Mouse (Mus musculus) frontal cortex, postnatal 14 days (tissue): Measurements from ENCODE around the gene Gramd1b.

Experiments
- DNase-seq, 2 experiments: peaks; one replicate each; pipeline ENCODE4 v3.0.0; 2022; ENCODE audit warnings: low spot score in 2 of 2

The Gramd1b gene

GRCm38 (mm10) chr9:40336701-40337100 is 194.5 kb downstream of the Gramd1b start:
- no peak for DNase-seq

- no peak for DNase-seq
These were observed 196.6 kb downstream of the Gramd1b start for GRCm38 (mm10) chr9:40334617-40335016.

GRCm38 (mm10) chr9:40333649-40334396 is 197.4 kb downstream of the Gramd1b start:
- peak; percentile 73 to 84 for DNase-seq

- DNase-seq = no peak
These were observed 198.2 kb downstream of the Gramd1b start for GRCm38 (mm10) chr9:40332731-40333648.

- no peak for DNase-seq
These were observed 198.9 kb downstream of the Gramd1b start for GRCm38 (mm10) chr9:40332326-40332725.

GRCm38 (mm10) chr9:40331411-40332286 is 199.5 kb downstream of the Gramd1b start:
- no peak for DNase-seq

- peak; percentile 69 to 80 for DNase-seq
These were observed 200.4 kb downstream of the Gramd1b start for GRCm38 (mm10) chr9:40330609-40331382.

GRCm38 (mm10) chr9:40326260-40326915 is 204.8 kb downstream of the Gramd1b start:
- DNase-seq = no peak

- DNase-seq = no peak
These were observed 206.4 kb downstream of the Gramd1b start for GRCm38 (mm10) chr9:40324826-40325225.

- DNase-seq = no peak
These were observed 206.9 kb downstream of the Gramd1b start for GRCm38 (mm10) chr9:40324232-40324792.

- no peak for DNase-seq
These were observed 207.4 kb downstream of the Gramd1b start for GRCm38 (mm10) chr9:40323773-40324172.

GRCm38 (mm10) chr9:40323171-40323570 is 208.0 kb downstream of the Gramd1b start:
- no peak for DNase-seq

GRCm38 (mm10) chr9:40322372-40322771 is 208.8 kb downstream of the Gramd1b start:
- DNase-seq = no peak

GRCm38 (mm10) chr9:40321668-40322003 is 209.5 kb downstream of the Gramd1b start:
- DNase-seq = no peak

GRCm38 (mm10) chr9:40320879-40321667 is 210.1 kb downstream of the Gramd1b start:
- peak in 1 of 2 experiments; percentile 63 for DNase-seq

- no peak for DNase-seq
These were observed 210.8 kb downstream of the Gramd1b start for GRCm38 (mm10) chr9:40320405-40320804.

GRCm38 (mm10) chr9:40318771-40319170 is 212.4 kb downstream of the Gramd1b start:
- DNase-seq = no peak

- DNase-seq = no peak
These were observed 213.4 kb downstream of the Gramd1b start for GRCm38 (mm10) chr9:40317735-40318134.
